Comparison of ENCODE assay signal across 8 mouse cellular contexts in the genomic region with DNA sequence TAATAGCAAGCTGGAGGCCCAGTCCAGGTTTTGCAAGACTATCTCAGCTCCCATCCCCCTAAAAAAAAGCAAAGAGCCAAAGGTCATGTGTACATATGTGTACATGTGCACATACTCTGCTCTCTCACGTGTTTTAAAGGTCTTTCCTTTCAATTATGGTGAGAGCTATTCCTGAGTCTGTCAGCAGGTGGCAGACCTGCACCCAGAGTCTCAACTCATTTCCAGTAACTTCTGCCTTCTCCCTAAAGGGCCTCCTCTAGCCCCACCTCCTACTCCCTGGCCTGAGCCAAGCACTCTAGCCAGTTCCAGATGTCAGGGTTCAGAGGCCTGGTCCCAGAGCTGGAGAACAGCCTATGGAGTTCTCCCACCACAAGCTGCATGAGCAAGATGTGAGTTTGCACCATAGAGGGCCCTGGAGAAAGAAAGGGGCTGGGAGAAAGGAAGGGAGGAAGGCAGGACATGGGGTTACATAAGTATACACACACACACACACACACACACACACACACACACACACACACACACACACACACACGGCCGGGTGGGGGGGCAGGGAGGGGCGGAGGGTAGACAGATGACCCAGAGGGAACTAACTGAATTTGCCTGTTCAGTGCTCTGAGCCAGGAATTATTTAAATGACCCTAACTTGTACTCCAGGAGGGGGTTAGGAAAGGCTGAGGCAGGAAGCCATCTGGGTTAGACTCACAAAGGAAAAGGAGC. TPM values are rescaled to one million over a fixed set of nuclear protein-coding genes. Genes with fewer than 3 reads are reported as not detected.
A peak's percentile ranks its signal among the peaks of the same experiment; 100 is the strongest.
DNase-seq lines count a peak whose midpoint lies in the region; ATAC-seq and TF ChIP-seq lines count a peak whose summit lies in the region.

Gene C1rl, plus strand, starts transcription at position 272 of the 720 bp plus-strand sequence.

- no peak within 1 kb of the TSS for H3K9ac ChIP-seq in forebrain, embryonic 15.5 days (replicated peaks)
- peak within 1 kb of the TSS; percentile 54 for H3K9ac ChIP-seq in liver, postnatal 0 days (replicated peaks)
- H3K9ac ChIP-seq in neural tube, embryonic 12.5 days, result no peak within 1 kb of the TSS
- H3K9ac ChIP-seq in stomach, postnatal 0 days (ENCODE audit: low read length), result no peak within 1 kb of the TSS

- intact Hi-C loops in heart, postnatal 14 days (cut with DNase I), result loop anchor here (5.0 kb wide), 1 partner anchor 49 kb away; the partner anchor contains the start of gene C1s1

- peak; percentile 66 for ATAC-seq in forebrain, embryonic 15.5 days (replicated peaks)
- ATAC-seq in liver, postnatal 0 days, result peak; percentile 94
- ATAC-seq in neural tube, embryonic 12.5 days (ENCODE audit: low FRiP score, low read depth), result peak; percentile 82
- peak; percentile 96 for ATAC-seq in stomach, postnatal 0 days (ENCODE audit: low FRiP score, low TSS enrichment)

- no peaks in the 10 kb centered on the region for H3K27me3 ChIP-seq in forebrain, embryonic 15.5 days
- H3K27me3 ChIP-seq in liver, postnatal 0 days (ENCODE audit: insufficient read depth, low read length), result no peaks in the 10 kb centered on the region
- H3K27me3 ChIP-seq in neural tube, embryonic 12.5 days (replicated peaks), result no peaks in the 10 kb centered on the region
- no peaks in the 10 kb centered on the region for H3K27me3 ChIP-seq in stomach, postnatal 0 days (ENCODE audit: control insufficient read depth, insufficient read depth, low read length)

- TF ChIP-seq EP300 in liver, postnatal 0 days (IDR thresholded peaks at IDR 0.05; ENCODE audit: low read depth), result peak; percentile 74; the same call in 1 of the 2 replicates
- no peak for TF ChIP-seq EP300 in stomach, postnatal 0 days (optimal IDR thresholded peaks at IDR 0.05)

- peak; percentile 95 for DNase-seq in ES-CJ7 (ENCODE audit: low read depth, low spot score)
- DNase-seq in cerebellum, adult 11 months, result peak; percentile 63
- peak; percentile 82 to 87 for DNase-seq in heart, postnatal 14 days
- peak; percentile 85 to 89 for DNase-seq in kidney, postnatal 4 days
- peak; percentile 89 for DNase-seq in liver, postnatal 0 days
- DNase-seq in stomach, postnatal 0 days (ENCODE audit: low spot score), result peak; percentile 90

- WGBS in forebrain, embryonic 15.5 days, result 52% methylated on average over 4 of the region's 4 CpGs
- 0% methylated on average over 1 of the region's 4 CpGs for WGBS in liver, postnatal 0 days (ENCODE audit: insufficient replicate concordance)
- WGBS in neural tube, embryonic 12.5 days, result 61% methylated on average over 4 of the region's 4 CpGs
- WGBS in stomach, postnatal 0 days, result 23% methylated on average over 4 of the region's 4 CpGs

- H3K36me3 ChIP-seq in forebrain, embryonic 15.5 days, result no peaks in the 10 kb centered on the region
- no peaks in the 10 kb centered on the region for H3K36me3 ChIP-seq in liver, postnatal 0 days (replicated peaks; ENCODE audit: insufficient read depth, low read length)
- H3K36me3 ChIP-seq in neural tube, embryonic 12.5 days, result no peaks in the 10 kb centered on the region
- H3K36me3 ChIP-seq in stomach, postnatal 0 days (ENCODE audit: control insufficient read depth, insufficient read depth, low read length), result no peaks in the 10 kb centered on the region

- no peaks in the 10 kb centered on the region for H3K4me1 ChIP-seq in forebrain, embryonic 15.5 days
- peaks cover 26% of the 10 kb centered on the region for H3K4me1 ChIP-seq in liver, postnatal 0 days (ENCODE audit: insufficient read depth)
- no peaks in the 10 kb centered on the region; the same call in 1 of the 2 replicates for H3K4me1 ChIP-seq in neural tube, embryonic 12.5 days
- H3K4me1 ChIP-seq in stomach, postnatal 0 days (replicated peaks; ENCODE audit: control insufficient read depth, insufficient read depth), result no peaks in the 10 kb centered on the region

- TF ChIP-seq CTCF in liver, postnatal 0 days (IDR thresholded peaks at IDR 0.05; ENCODE audit: low read depth), result peak; percentile 89
- TF ChIP-seq CTCF in stomach, postnatal 0 days (IDR thresholded peaks at IDR 0.05; ENCODE audit: low read depth), result peak; percentile 89

- no peaks in the 10 kb centered on the region for H3K9me3 ChIP-seq in forebrain, embryonic 15.5 days
- no peaks in the 10 kb centered on the region for H3K9me3 ChIP-seq in liver, postnatal 0 days (ENCODE audit: low read length)
- no peaks in the 10 kb centered on the region for H3K9me3 ChIP-seq in neural tube, embryonic 12.5 days
- H3K9me3 ChIP-seq in stomach, postnatal 0 days (ENCODE audit: control insufficient read depth, low read length), result no peaks in the 10 kb centered on the region

- no peak within 1 kb of the TSS for H3K4me3 ChIP-seq in forebrain, embryonic 15.5 days
- H3K4me3 ChIP-seq in liver, postnatal 0 days (ENCODE audit: low read depth, low read length), result peak within 1 kb of the TSS; percentile 24
- no peak within 1 kb of the TSS for H3K4me3 ChIP-seq in neural tube, embryonic 12.5 days
- H3K4me3 ChIP-seq in stomach, postnatal 0 days (ENCODE audit: low read depth, low read length), result no peak within 1 kb of the TSS

- H3K4me2 ChIP-seq in forebrain, embryonic 15.5 days (replicated peaks), result no peak within 1 kb of the TSS
- H3K4me2 ChIP-seq in liver, postnatal 0 days (ENCODE audit: low read depth, low read length), result peak within 1 kb of the TSS; percentile 66
- no peak within 1 kb of the TSS for H3K4me2 ChIP-seq in neural tube, embryonic 12.5 days (replicated peaks)
- H3K4me2 ChIP-seq in stomach, postnatal 0 days (replicated peaks; ENCODE audit: low read depth), result no peak within 1 kb of the TSS

- no peak within 1 kb of the TSS for H3K27ac ChIP-seq in forebrain, embryonic 15.5 days (replicated peaks)
- peak within 1 kb of the TSS; percentile 89 for H3K27ac ChIP-seq in liver, postnatal 0 days (ENCODE audit: low read depth)
- no peak within 1 kb of the TSS for H3K27ac ChIP-seq in neural tube, embryonic 12.5 days
- peak within 1 kb of the TSS; percentile 56 for H3K27ac ChIP-seq in stomach, postnatal 0 days (replicated peaks)

RNA-seq across cellular contexts. Expression of gene C1rl, which starts in this region (rescaled TPM):
- polyA plus RNA-seq in forebrain, embryonic 15.5 days (2015; fragmentation: Nextera tagmentation; extraction: Ambion mirVana), result 0.06 and 0.08 TPM in 2 replicates
- 1 to 10 TPM in 1 of 2 experiments, under 1 TPM in 1; 0.90 to 1.1 TPM for total RNA-seq in heart, postnatal 14 days (2021)
- 31.1 and 36.2 TPM in 2 replicates for polyA plus RNA-seq in liver, postnatal 0 days (2015; fragmentation: Nextera tagmentation; extraction: Ambion mirVana)
- polyA plus RNA-seq in neural tube, embryonic 12.5 days (2016; fragmentation: Nextera tagmentation; extraction: Ambion mirVana), result 0.19 and 0.22 TPM in 2 replicates
- 1.4 and 1.6 TPM in 2 replicates for polyA plus RNA-seq in stomach, postnatal 0 days (2015; fragmentation: Nextera tagmentation; extraction: Ambion mirVana)

Comparison
In these comparisons a context has a peak if more than half of its experiments do, and no peak if none do; other contexts are left out.
1. RNA of gene C1rl (polyA plus RNA-seq): 31.1 to 36.2 TPM in liver, postnatal 0 days; 1.4 to 1.6 TPM in stomach, postnatal 0 days, 0.19 to 0.22 TPM in neural tube, embryonic 12.5 days and 0.06 to 0.08 TPM in forebrain, embryonic 15.5 days; every median in the first group is over 10 times any median in the second.
2. Peak in ATAC-seq in forebrain, embryonic 15.5 days; RNA of the gene not detected or under 1 TPM.
3. Peak in ATAC-seq in neural tube, embryonic 12.5 days; RNA of the gene not detected or under 1 TPM.
4. H3K27ac ChIP-seq: peak in liver, postnatal 0 days (single experiment) and stomach, postnatal 0 days (single experiment); none in forebrain, embryonic 15.5 days (single experiment) and neural tube, embryonic 12.5 days (single experiment).
5. Peak in every context shown above with its lines, with median percentiles within 50 percentile points of each other: DNase-seq and ATAC-seq.